Mouse (Mus musculus) T-helper 1 cell (primary cell): Measurements from ENCODE around the gene Mroh3.

ENCODE experiments used
- in situ Hi-C: fragments of 300-600 bp; cut with MboI, MseI; formaldehyde crosslinking; loops from one replicate; pipeline ENCODE4 v1.15.1; 2025; ENCODE audit warnings: high pct_unique_total_duplicates

Mroh3 gene

GRCm38 (mm10) chr1:136159830-136160229 is 52.8 kb downstream of the Mroh3 start:
- in situ Hi-C loops, result loop anchor here (5.0 to 25.0 kb wide), 2 partner anchors 1753 to 1927 kb away; partner anchors contain the start of gene Cyb5r1

- in situ Hi-C loops, result loop anchor here (25.0 kb wide), 1 partner anchor 1930 kb away; no protein-coding TSS in a partner anchor
Observed at GRCm38 (mm10) chr1:136156951-136157350, 55.7 kb downstream of the Mroh3 start.

GRCm38 (mm10) chr1:136156304-136156703 is 56.3 kb downstream of the Mroh3 start:
- in situ Hi-C loops, result loop anchor here (25.0 kb wide), 1 partner anchor 1931 kb away; no protein-coding TSS in a partner anchor

GRCm38 (mm10) chr1:136151371-136151770 is 61.3 kb downstream of the Mroh3 start:
- in situ Hi-C loops, result loop anchor here (25.0 kb wide), 1 partner anchor 1936 kb away; no protein-coding TSS in a partner anchor

- in situ Hi-C loops, result loop anchor here (5.0 to 25.0 kb wide), 4 partner anchors 37 to 1988 kb away; no protein-coding TSS in a partner anchor
Observed at GRCm38 (mm10) chr1:136149702-136150101, 62.9 kb downstream of the Mroh3 start.

- in situ Hi-C loops, result loop anchor here (25.0 kb wide), 2 partner anchors 544 to 1994 kb away; no protein-coding TSS in a partner anchor
Observed at GRCm38 (mm10) chr1:136143514-136143913, 69.1 kb downstream of the Mroh3 start.

- in situ Hi-C loops, result loop anchor here (25.0 kb wide), 2 partner anchors 545 to 1995 kb away; no protein-coding TSS in a partner anchor
Observed at GRCm38 (mm10) chr1:136142336-136142735, 70.3 kb downstream of the Mroh3 start.

- in situ Hi-C loops, result loop anchor here (25.0 kb wide), 2 partner anchors 546 to 1996 kb away; no protein-coding TSS in a partner anchor
Observed at GRCm38 (mm10) chr1:136141176-136141950, 71.3 kb downstream of the Mroh3 start.

GRCm38 (mm10) chr1:136139990-136140640 is 72.5 kb downstream of the Mroh3 start:
- in situ Hi-C loops, result loop anchor here (25.0 kb wide), 2 partner anchors 547 to 1997 kb away; no protein-coding TSS in a partner anchor

GRCm38 (mm10) chr1:136138191-136138830 is 74.3 kb downstream of the Mroh3 start:
- in situ Hi-C loops, result loop anchor here (25.0 kb wide), 2 partner anchors 549 to 1999 kb away; no protein-coding TSS in a partner anchor

GRCm38 (mm10) chr1:136137575-136137974 is 75.1 kb downstream of the Mroh3 start:
- in situ Hi-C loops, result loop anchor here (25.0 kb wide), 2 partner anchors 550 to 2000 kb away; no protein-coding TSS in a partner anchor

GRCm38 (mm10) chr1:136137071-136137531 is 75.5 kb downstream of the Mroh3 start:
- in situ Hi-C loops, result loop anchor here (25.0 kb wide), 2 partner anchors 550 to 2000 kb away; no protein-coding TSS in a partner anchor

- in situ Hi-C loops, result loop anchor here (25.0 kb wide), 2 partner anchors 551 to 2001 kb away; no protein-coding TSS in a partner anchor
Observed at GRCm38 (mm10) chr1:136136547-136136946, 76.1 kb downstream of the Mroh3 start.

- in situ Hi-C loops, result loop anchor here (25.0 kb wide), 2 partner anchors 551 to 2001 kb away; no protein-coding TSS in a partner anchor
Observed at GRCm38 (mm10) chr1:136135777-136136444, 76.7 kb downstream of the Mroh3 start.

GRCm38 (mm10) chr1:136135046-136135445 is 77.6 kb downstream of the Mroh3 start:
- in situ Hi-C loops, result loop anchor here (25.0 kb wide), 2 partner anchors 552 to 2002 kb away; no protein-coding TSS in a partner anchor

GRCm38 (mm10) chr1:136134547-136134946 is 78.1 kb downstream of the Mroh3 start:
- in situ Hi-C loops, result loop anchor here (25.0 kb wide), 2 partner anchors 553 to 2003 kb away; no protein-coding TSS in a partner anchor

- in situ Hi-C loops, result loop anchor here (25.0 kb wide), 2 partner anchors 554 to 2004 kb away; no protein-coding TSS in a partner anchor
Observed at GRCm38 (mm10) chr1:136133570-136134240, 78.9 kb downstream of the Mroh3 start.

- in situ Hi-C loops, result loop anchor here (25.0 kb wide), 2 partner anchors 555 to 2005 kb away; no protein-coding TSS in a partner anchor
Observed at GRCm38 (mm10) chr1:136132386-136133201, 80.0 kb downstream of the Mroh3 start.
